Mouse (Mus musculus) thymus, adult 2 months (tissue): Measurements from ENCODE around the gene Slc35b2.

ENCODE experiments used
- CTCF ChIP-seq: fragments of 200-500 bp; IDR thresholded peaks from 2 replicates; pipeline ENCODE4 v1.5.1; 2012; ENCODE audit warnings: mild to moderate bottlenecking, control low read depth, low read length, moderate library complexity, borderline replicate concordance; ENCODE audit not compliant: control insufficient read depth, poor library complexity, insufficient read depth; ENCODE audit errors: extremely low read depth
- POLR2A ChIP-seq: fragments of 200-500 bp; IDR thresholded peaks from 2 replicates; pipeline ENCODE4 v1.6.1; 2012; ENCODE audit warnings: mild to moderate bottlenecking, low read length, control low read depth, moderate library complexity; ENCODE audit not compliant: control insufficient read depth, poor library complexity, insufficient read depth; ENCODE audit errors: extremely low read depth

DNA sequence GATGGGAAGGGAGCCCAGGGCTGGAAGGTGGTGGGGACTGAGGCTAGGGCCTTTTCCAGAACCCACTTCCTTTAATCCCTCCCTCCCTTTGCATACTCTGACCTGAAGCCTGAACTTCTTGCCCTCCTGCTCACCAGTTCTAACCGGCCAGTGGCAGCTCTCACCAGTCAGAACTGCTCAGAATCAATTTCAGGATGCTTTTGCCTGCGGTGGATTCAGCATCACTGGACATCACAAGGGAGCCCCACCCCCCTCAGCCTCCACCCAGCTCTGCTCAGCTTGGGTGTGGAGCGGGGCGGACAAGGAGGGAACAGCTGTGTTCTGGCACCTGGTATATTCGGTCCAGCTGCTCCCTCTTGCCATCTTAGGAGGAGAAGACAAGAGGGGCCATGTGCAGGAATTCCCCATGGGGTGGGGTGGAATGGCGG, 38.2 kb downstream of the Slc35b2 start, which contains the start of gene Mymx:
- no peak for TF ChIP-seq CTCF
- no peak for TF ChIP-seq POLR2A
